Mouse (Mus musculus): ENCODE data around the gene Cep19.

DNA sequence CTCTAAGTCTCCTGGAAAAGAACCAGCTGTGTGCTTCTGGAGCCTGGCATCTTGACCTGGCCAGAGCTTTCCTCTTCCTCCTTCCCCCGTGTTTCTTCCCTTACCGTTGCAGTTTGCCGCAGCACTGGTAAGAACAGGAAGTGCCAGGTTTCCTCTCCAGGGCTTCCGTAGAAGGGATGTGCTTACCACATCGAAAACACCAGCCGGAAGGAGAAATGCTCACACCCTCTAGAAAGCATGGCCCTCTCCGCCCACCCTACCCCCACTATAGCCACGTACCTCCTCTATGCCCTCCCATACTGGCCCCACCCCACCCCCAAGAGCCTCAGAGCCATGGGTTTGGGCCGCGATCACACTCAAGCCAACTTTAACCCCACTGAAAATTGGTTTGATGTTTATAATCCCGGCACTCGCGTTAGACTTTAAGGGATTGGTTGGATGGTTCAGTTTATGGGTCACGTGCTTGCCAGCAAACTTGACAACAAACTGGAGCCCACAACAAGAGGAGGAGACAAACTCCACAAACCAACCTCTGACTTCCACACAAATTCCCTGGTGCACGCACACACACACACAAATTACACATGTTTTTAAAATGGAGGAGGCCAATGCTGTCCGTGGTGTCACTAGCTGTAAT, 30.7 kb downstream of the Cep19 start:
- TF ChIP-seq CTCF (IDR thresholded peaks at IDR 0.05) (no peak), EP300 (IDR thresholded peaks at IDR 0.05) (peak; percentile 91)
